Mouse (Mus musculus): ENCODE data around the gene Tmc8. TPM values are rescaled to one million over a fixed set of nuclear protein-coding genes. Genes with fewer than 3 reads are reported as not detected.
A peak's percentile ranks its signal among the peaks of the same experiment; 100 is the strongest.

Gene Tmc8
- total RNA-seq (2021) = 5.3 and 8.3 TPM in 2 replicates
- long read RNA-seq, experiment 1, partial matches to known transcripts = 2 of 2 reads
- long read RNA-seq, experiment 1, other reads (novel, unspliced or antisense) = 0 of 2 reads
- long read RNA-seq, experiment 2, partial matches to known transcripts = 1 of 2 reads
- long read RNA-seq, experiment 2, other reads (novel, unspliced or antisense) = 1 of 2 reads

DNA sequence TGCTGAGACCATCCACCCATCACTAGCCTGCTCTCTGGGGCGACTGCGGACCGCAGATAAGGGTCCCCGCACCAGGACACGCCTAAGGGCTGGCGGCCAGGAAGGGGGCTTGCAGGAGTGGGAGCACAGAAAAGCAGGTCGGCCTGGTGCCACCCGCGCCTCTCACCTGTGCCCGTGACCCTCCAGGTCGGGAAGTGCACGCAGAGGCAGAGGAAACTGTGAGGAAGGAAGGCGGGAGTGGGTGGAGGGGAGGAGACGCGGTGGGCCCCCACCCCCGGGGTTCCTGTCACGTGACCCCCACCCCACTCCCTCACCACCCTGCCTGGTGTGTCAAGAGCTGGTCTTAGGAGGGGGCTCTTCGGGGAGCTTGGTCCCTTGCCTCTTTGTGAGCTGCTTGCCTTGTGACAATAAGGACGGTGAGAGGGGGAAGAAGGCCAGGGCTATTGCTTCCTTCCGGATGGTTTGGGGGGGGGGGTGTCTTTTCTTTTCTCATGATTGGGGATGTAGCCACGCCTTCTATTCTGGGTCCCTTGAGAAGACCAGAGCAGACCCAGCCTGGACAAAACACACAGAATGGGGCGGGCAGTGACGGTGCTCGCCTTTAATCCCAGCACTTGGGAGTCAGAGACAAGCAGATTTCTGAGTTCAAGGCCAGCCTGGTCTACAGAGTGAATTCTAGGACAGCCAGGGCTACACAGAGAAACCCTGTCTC lies at the start of gene Tmc8, which contains the start of gene Tmc6:
Gene Tmc8, plus strand, starts transcription at position 84 of the 712 bp plus-strand sequence.
Gene Tmc6, minus strand, starts transcription at position 206 of the 712 bp plus-strand sequence.
- DNase-seq = peak; percentile 72

GRCm38 (mm10) chr11:117736037-117736689 lies 45.7 kb upstream of the Tmc8 start:
- DNase-seq = no peak

GRCm38 (mm10) chr11:117738123-117738522 lies 43.8 kb upstream of the Tmc8 start:
- DNase-seq = no peak

DNA sequence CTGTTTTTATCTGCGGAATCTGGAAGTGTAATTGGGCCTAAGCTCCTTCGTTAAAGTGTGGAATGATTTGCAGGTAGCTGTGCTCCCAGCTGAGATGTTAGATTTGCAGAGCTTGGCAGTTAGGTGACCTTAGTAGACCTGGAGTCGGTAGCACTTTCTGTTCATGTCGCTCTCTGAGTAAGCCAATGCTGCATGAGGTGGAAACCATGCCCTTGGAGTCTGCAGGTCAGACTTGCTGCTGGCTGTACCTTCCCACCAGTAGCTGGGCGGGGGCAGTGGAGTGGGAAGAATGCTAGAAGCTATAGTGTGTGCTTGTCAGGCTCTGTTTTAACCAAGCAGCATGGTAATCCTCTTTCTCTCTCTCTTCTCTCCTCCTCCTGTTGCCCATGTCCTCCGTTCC lies 40.7 kb upstream of the Tmc8 start:
- no peak for DNase-seq

- no peak for DNase-seq
These were observed 39.6 kb upstream of the Tmc8 start for GRCm38 (mm10) chr11:117742243-117742642.

GRCm38 (mm10) chr11:117742715-117743114 lies 39.2 kb upstream of the Tmc8 start:
- no peak for DNase-seq

- DNase-seq = no peak
These were observed 38.3 kb upstream of the Tmc8 start for GRCm38 (mm10) chr11:117743454-117744030.

GRCm38 (mm10) chr11:117748628-117749027 lies 33.2 kb upstream of the Tmc8 start:
- no peak for DNase-seq

DNA sequence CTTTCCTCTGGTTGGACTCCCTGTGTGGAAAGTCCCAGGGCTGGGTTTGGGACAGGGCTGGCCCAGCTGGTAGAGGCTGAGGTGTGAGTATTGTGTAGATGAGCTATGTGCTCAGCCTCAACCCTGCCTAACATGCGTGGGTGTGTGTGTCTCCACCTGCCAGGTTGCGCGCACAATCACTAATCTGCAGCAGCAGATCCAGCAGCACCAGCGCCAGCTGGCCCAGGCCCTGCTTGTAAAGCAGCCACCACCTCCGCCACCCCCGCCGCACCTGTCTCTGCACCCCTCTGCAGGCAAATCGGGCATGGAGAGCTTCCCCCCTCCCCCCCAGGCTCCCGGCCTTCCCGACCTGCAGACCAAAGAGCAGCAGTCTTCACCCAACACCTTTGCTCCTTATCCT lies 32.5 kb upstream of the Tmc8 start:
- no peak for DNase-seq

- no peak for DNase-seq
These were observed 30.3 kb upstream of the Tmc8 start for GRCm38 (mm10) chr11:117751544-117751943.

GRCm38 (mm10) chr11:117755891-117756290 lies 26.0 kb upstream of the Tmc8 start:
- no peak for DNase-seq

- DNase-seq = no peak
These were observed 22.6 kb upstream of the Tmc8 start for GRCm38 (mm10) chr11:117759267-117759666.

DNA sequence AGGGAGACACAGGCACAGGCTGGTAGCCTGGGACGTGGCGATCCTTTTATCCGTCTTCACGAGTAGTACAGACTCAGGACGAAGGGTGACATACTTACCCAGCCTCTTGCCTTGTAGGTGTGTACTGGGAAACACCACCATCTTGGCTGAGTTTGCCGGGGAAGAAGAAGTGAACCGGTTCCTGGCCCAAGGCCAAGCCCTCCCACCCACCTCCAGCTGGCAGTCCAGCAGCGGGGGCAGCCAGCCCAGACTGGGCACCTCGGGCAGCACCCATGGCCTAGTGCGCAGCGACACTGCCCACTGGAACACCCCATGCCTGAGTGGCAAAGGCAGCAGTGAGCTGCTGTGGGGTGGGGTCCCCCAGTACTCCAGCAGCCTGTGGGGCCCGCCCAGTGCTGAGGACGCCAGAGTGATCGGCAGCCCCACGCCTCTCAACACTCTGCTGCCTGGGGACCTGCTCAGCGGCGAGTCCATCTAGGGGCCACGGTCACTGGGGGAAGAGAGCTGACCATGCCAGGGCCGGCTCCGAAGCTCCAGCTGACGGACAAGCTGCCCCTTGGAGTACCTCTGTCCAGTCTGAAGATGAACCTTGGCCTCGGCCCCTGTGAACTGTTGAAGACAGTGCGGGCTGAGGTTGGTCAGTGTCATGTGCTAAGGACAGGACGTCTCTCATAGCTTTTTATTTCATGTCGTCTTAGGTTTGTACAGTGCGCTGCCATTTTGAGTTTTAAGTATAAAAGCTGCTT lies 21.3 kb upstream of the Tmc8 start:
- no peak for DNase-seq

DNA sequence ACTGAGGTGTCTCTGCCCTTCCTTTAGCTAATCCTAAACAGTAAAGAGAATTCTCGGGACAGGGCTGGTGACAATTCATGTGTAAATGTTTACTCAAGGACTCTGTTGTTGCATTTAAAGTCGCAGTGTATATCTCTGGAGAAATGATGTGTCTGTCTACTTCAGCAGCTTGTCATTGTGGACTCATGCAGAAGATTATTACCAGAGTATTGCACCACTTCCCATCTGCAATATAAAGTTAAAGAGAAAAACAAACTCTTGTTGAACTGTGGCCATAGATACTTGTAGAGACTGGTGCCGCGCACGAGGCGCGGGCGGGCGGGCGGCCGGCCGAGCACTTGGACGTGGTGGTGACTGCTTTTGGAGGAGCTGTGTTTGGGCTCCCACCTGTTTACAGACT lies 20.1 kb upstream of the Tmc8 start:
- no peak for DNase-seq

DNA sequence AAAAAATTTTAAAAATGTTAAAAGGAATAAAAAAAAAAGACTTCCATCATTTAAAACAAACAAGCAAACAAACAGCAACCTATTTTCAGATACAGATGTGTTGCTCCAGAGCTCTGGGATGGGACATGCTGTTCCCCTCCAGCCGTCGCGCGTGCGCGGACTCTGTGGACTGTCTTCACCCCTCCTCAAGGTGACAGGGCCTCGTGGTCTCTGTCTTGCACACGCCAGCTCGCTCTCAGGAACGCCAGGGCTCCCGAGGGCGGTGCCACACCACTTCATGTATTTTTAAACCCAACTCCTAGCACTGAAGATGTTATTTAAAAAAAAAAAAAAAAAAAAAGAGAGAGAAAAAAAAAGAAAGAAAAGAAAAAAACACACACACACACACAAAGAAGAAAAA lies 19.6 kb upstream of the Tmc8 start:
- no peak for DNase-seq

DNA sequence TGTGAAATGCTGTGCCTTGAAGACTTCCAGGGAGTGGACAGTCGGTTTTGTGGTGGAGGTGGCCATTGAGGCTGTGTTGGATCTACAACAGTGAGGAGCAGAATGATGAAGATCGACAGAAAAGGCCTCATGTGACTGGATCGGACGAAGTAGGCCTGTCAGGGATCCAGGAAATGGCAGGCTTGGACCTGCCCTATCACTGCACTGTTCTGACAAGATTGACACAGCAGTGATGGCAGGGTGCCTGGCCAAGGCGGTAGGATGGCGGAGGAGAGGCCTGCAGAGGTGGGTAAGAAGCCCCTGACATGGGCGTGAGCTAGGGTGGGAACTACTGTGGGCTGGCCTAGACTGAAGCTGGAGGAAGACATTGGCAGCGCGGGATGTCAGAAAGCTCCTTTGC lies 17.6 kb upstream of the Tmc8 start:
- DNase-seq = no peak

GRCm38 (mm10) chr11:117765361-117765760 lies 16.5 kb upstream of the Tmc8 start:
- DNase-seq = no peak

GRCm38 (mm10) chr11:117766275-117766674 lies 15.6 kb upstream of the Tmc8 start:
- no peak for DNase-seq

DNA sequence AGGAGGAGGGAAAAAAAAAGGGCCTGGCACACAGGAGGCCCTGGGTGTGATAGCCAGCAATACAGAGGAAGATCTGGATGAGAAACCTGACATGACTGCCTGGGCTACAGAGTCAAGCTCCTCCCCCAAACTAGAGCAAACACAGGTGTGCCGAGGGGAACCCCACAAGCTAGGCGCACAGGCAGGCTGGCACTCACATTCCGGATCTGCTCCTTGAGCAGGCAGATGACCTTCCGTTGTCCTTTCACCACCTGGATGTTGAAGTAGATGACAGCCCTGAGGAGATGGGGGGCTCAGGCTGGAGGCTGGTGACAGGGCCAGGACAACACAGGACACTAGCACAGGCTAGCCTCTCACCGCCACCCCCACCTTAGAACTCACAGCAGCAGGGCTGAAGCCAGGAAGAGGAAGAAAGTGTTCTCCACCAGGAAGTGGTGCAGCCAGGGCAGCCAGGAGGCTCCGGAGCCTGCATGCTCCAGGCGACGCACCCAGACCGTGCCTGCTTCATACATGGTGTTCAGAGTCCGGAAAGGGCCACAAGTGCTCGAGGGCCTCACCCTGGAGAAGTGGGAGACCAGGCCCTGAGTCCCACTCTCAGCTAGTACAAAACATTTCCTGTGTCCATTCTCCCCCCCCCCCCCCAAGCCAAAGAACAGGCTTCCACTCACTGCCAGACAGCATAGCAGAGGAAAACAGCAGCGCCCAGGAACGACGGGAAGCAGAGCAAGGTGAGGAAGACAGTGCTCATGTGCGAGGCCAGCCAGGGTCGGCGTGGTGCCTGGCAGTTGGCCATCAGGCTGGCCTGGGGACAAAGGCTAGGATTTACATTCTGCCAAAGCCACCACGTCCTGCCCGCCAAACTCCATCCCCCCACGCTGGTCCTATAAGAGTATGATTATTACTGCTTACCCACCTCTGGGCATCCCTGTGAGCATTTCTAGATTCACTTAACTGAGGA lies 12.9 kb upstream of the Tmc8 start:
- DNase-seq = no peak

- DNase-seq = no peak
These were observed 12.2 kb upstream of the Tmc8 start for GRCm38 (mm10) chr11:117769683-117770047.

GRCm38 (mm10) chr11:117770407-117770806 lies 11.5 kb upstream of the Tmc8 start:
- no peak for DNase-seq

Data from adrenal gland, postnatal 14 days (tissue).